Comparison of ENCODE assay signal across 14 mouse cellular contexts in the genomic region with DNA sequence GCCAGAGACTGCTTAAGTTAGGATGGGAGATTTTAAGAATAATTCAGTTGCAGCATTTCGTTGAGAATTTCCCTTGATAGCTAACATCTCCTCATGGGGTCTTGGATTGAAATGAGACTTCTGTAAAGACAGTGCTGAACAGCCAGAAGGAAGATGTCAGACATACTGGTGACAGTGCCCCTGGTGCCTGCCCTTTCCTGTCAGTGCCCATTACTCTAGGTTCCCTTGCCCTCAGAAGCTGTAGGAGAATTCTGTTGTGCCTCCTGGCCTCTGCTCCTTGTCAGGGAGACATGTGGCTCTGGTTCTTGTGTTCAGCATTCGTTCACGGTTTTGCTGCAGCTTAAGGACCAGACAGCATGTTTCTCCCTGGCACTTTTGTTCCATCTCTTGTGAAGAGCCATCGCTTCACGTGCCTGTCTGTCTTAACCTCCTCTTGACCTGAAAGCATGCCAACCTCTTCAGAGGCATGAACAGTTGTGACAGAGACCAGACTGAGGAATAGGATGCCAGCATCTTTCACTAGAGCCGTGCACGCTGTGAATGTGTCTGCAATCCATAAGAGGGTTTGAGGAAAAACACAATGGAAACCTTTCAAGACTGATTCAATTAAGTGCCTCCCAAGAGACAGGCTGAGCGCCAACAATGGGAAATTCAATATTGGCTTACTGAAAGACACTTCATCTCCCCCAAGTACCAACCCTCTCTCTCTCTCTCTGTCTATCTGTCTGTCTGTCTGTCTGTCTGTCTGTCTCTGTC. TPM values are rescaled to one million over a fixed set of nuclear protein-coding genes. Genes with fewer than 3 reads are reported as not detected.
DNase-seq lines count a peak whose midpoint lies in the region; ATAC-seq and TF ChIP-seq lines count a peak whose summit lies in the region.
"Had no signal": no experiment of that assay in that cellular context is flagged by ENCODE, and none has a peak within 500 bp of the region (broad histone marks: within the 10 kb centered on the region; RNA-seq: fewer than 3 reads in every experiment).

No protein-coding gene starts in this region.

- 0 out of 2 replicates have a peak, but pooled peaks have one; percentile 51 for ATAC-seq in embryonic facial prominence, embryonic 15.5 days (ENCODE audit: insufficient number of reproducible peaks, low FRiP score, low TSS enrichment, low read depth)
- peak; percentile 78 for ATAC-seq in hindbrain, embryonic 15.5 days (ENCODE audit: low FRiP score, low read depth)
- ATAC-seq in neural tube, embryonic 14.5 days (ENCODE audit: low read depth): peak; percentile 50; the same call in 1 of the 2 replicates

- H3K4me1 ChIP-seq in heart, embryonic 10.5 days: peaks cover 9% of the 10 kb centered on the region; the same call in 1 of the 2 replicates
- 0 out of 2 replicates have a peak, but pooled peaks cover 7% of the 10 kb centered on the region for H3K4me1 ChIP-seq in embryonic facial prominence, embryonic 15.5 days
- peaks cover 28% of the 10 kb centered on the region for H3K4me1 ChIP-seq in hindbrain, embryonic 15.5 days (replicated peaks)
- H3K4me1 ChIP-seq in neural tube, embryonic 14.5 days (ENCODE audit: control insufficient read depth, insufficient read depth, low read length): peaks cover 14% of the 10 kb centered on the region; the same call in 1 of the 2 replicates
- H3K4me1 ChIP-seq in lung, adult 2 months (ENCODE audit: control insufficient read depth, insufficient read depth, low read length): no peaks in the 10 kb centered on the region

- WGBS in heart, embryonic 10.5 days: 59% methylated on average over 8 of the region's 8 CpGs
- 30% methylated on average over 8 of the region's 8 CpGs for WGBS in embryonic facial prominence, embryonic 15.5 days
- WGBS in hindbrain, embryonic 15.5 days: 19% methylated on average over 8 of the region's 8 CpGs
- 36% methylated on average over 8 of the region's 8 CpGs for WGBS in neural tube, embryonic 14.5 days
- 72% methylated on average over 8 of the region's 8 CpGs for WGBS in lung, adult 2 months

- no peak overlapping the region for H3K9ac ChIP-seq in embryonic facial prominence, embryonic 15.5 days
- no peak overlapping the region for H3K9ac ChIP-seq in hindbrain, embryonic 15.5 days
- no peak overlapping the region for H3K9ac ChIP-seq in neural tube, embryonic 14.5 days (replicated peaks; ENCODE audit: low read depth, low read length)
- H3K9ac ChIP-seq: heart, embryonic 15.5 days; kidney, embryonic 15.5 days had no signal

- no peaks in the 10 kb centered on the region for H3K27me3 ChIP-seq in heart, embryonic 10.5 days (ENCODE audit: insufficient read depth, poor library complexity, severe bottlenecking)
- H3K27me3 ChIP-seq in embryonic facial prominence, embryonic 15.5 days: no peaks in the 10 kb centered on the region
- no peaks in the 10 kb centered on the region for H3K27me3 ChIP-seq in hindbrain, embryonic 15.5 days
- no peaks in the 10 kb centered on the region for H3K27me3 ChIP-seq in neural tube, embryonic 14.5 days (ENCODE audit: control insufficient read depth, insufficient read depth, low read length)
- H3K27me3 ChIP-seq: heart, embryonic 15.5 days; kidney, embryonic 15.5 days had no signal

- peak; percentile 65 for DNase-seq in heart, embryonic 10.5 days (ENCODE audit: low spot score)
- DNase-seq in heart, adult 8-10 months (ENCODE audit: low spot score): no peak
- DNase-seq in kidney, postnatal 14 days: no peak
- no peak for DNase-seq in lung, adult 2 months
- DNase-seq in urinary bladder, postnatal 25 days (ENCODE audit: low spot score): no peak
- DNase-seq: adrenal gland, postnatal 14 days; cerebellum, postnatal 25 days had no signal

- no peaks in the 10 kb centered on the region for H3K36me3 ChIP-seq in heart, embryonic 10.5 days
- no peaks in the 10 kb centered on the region for H3K36me3 ChIP-seq in embryonic facial prominence, embryonic 15.5 days
- no peaks in the 10 kb centered on the region for H3K36me3 ChIP-seq in hindbrain, embryonic 15.5 days
- H3K36me3 ChIP-seq in neural tube, embryonic 14.5 days (ENCODE audit: control insufficient read depth, insufficient read depth, low read length): no peaks in the 10 kb centered on the region
- H3K36me3 ChIP-seq: heart, embryonic 15.5 days; kidney, embryonic 15.5 days had no signal

- no peak overlapping the region for H3K4me3 ChIP-seq in heart, embryonic 10.5 days
- no peak overlapping the region for H3K4me3 ChIP-seq in embryonic facial prominence, embryonic 15.5 days (replicated peaks)
- H3K4me3 ChIP-seq in hindbrain, embryonic 15.5 days: no peak overlapping the region
- no peak overlapping the region for H3K4me3 ChIP-seq in neural tube, embryonic 14.5 days (ENCODE audit: low read depth, low read length)
- H3K4me3 ChIP-seq in lung, adult 2 months (replicated peaks; ENCODE audit: extremely low read depth, low read depth, low read length): no peak overlapping the region
- H3K4me3 ChIP-seq: heart, embryonic 15.5 days; kidney, embryonic 15.5 days had no signal

- no peak overlapping the region for H3K27ac ChIP-seq in heart, embryonic 10.5 days
- peak overlapping the region; percentile 48 for H3K27ac ChIP-seq in embryonic facial prominence, embryonic 15.5 days (replicated peaks)
- peak overlapping the region; percentile 66 for H3K27ac ChIP-seq in hindbrain, embryonic 15.5 days (replicated peaks)
- no peak overlapping the region for H3K27ac ChIP-seq in neural tube, embryonic 14.5 days (ENCODE audit: low read depth, low read length)
- H3K27ac ChIP-seq: heart, embryonic 15.5 days; kidney, embryonic 15.5 days; macrophage had no signal

- TF ChIP-seq POLR2A in lung, adult 2 months (IDR thresholded peaks at IDR 0.05; ENCODE audit: borderline replicate concordance, extremely low read depth, low read depth, low read length): no peak

- no peak overlapping the region for H3K4me2 ChIP-seq in embryonic facial prominence, embryonic 15.5 days (replicated peaks)
- H3K4me2 ChIP-seq in hindbrain, embryonic 15.5 days: no peak overlapping the region
- H3K4me2 ChIP-seq in neural tube, embryonic 14.5 days (ENCODE audit: low read depth, low read length): no peak overlapping the region
- H3K4me2 ChIP-seq: heart, embryonic 15.5 days; kidney, embryonic 15.5 days; liver, embryonic 11.5 days had no signal

- no peak for TF ChIP-seq CTCF in lung, adult 2 months (IDR thresholded peaks at IDR 0.05; ENCODE audit: insufficient read depth, low read length)

- H3K9me3 ChIP-seq in heart, embryonic 10.5 days: no peaks in the 10 kb centered on the region
- H3K9me3 ChIP-seq in embryonic facial prominence, embryonic 15.5 days (replicated peaks): no peaks in the 10 kb centered on the region
- H3K9me3 ChIP-seq in hindbrain, embryonic 15.5 days: no peaks in the 10 kb centered on the region
- no peaks in the 10 kb centered on the region for H3K9me3 ChIP-seq in neural tube, embryonic 14.5 days (ENCODE audit: control insufficient read depth, low read length)
- H3K9me3 ChIP-seq: heart, embryonic 15.5 days; kidney, embryonic 15.5 days had no signal

RNA-seq across cellular contexts. Expression of a gene that starts 48.9 kb away (rescaled TPM):
- polyA plus RNA-seq in heart, embryonic 10.5 days (2016; fragmentation: Nextera tagmentation; extraction: Ambion mirVana): 2.1 and 3.8 TPM in 2 replicates
- 1 to 10 TPM; 3.7 to 4.8 (median 4.2) TPM for total RNA-seq in heart, adult 8-10 months (2022)
- 0.84 and 0.95 TPM in 2 replicates for polyA plus RNA-seq in embryonic facial prominence, embryonic 15.5 days (2015; fragmentation: Nextera tagmentation; extraction: Ambion mirVana)
- 1.6 TPM in 2 replicates for polyA plus RNA-seq in hindbrain, embryonic 15.5 days (2015; fragmentation: Nextera tagmentation; extraction: Ambion mirVana)
- polyA plus RNA-seq in neural tube, embryonic 14.5 days (2014; fragmentation: Nextera tagmentation; extraction: Ambion mirVana): 0.62 and 0.95 TPM in 2 replicates
- polyA plus RNA-seq in lung, adult 2 months (2012; rRNA removed): 11.0 and 24.1 TPM in 2 replicates

Comparison
In these comparisons a context has a peak if more than half of its experiments do, and no peak if none do; other contexts are left out.
1. H3K27ac ChIP-seq: peak in embryonic facial prominence, embryonic 15.5 days (single experiment) and hindbrain, embryonic 15.5 days (single experiment); none in heart, embryonic 10.5 days (single experiment) and neural tube, embryonic 14.5 days (single experiment).
2. Peak in every context shown above with its lines, with median percentiles within 50 percentile points of each other: ATAC-seq.